Mouse (Mus musculus) layer of hippocampus, postnatal 25 days (tissue): ENCODE data around the gene 4930430F08Rik. TPM values are rescaled to one million over a fixed set of nuclear protein-coding genes. Genes with fewer than 3 reads are reported as not detected.

Experiments used
- DNase-seq, 2 experiments: peaks; one replicate each; pipeline ENCODE4 v3.0.0; 2022; ENCODE audit warnings: mixed read lengths in 2 of 2, low spot score in 1 of 2; ENCODE audit errors: extremely low spot score in 1 of 2
- total RNA-seq, 2 experiments: library from RNA; stranded (reverse); gene quantifications; 2 replicates each; pipeline ENCODE4 v1.2.3; 2021

4930430F08Rik gene
- total RNA-seq, 2 experiments from 2014 or later = 18.0 to 29.4 TPM

- DNase-seq = no peak
Measured at GRCm38 (mm10) chr10:100522330-100522729, 67.9 kb downstream of the 4930430F08Rik start.

Other genes with a start within 250 kb of the 4930430F08Rik start
- gene Gm4302, start 249.6 kb downstream of the 4930430F08Rik start, total RNA-seq = not detected
- gene Gm4303, start 244.5 kb downstream of the 4930430F08Rik start, total RNA-seq = not detected
- not detected for gene Gm4305, start 239.3 kb downstream of the 4930430F08Rik start, total RNA-seq
- gene Gm4307, start 229.1 kb downstream of the 4930430F08Rik start, total RNA-seq = not detected
- not detected for gene Gm4312, start 207.9 kb downstream of the 4930430F08Rik start, total RNA-seq
- gene Tmtc3, start 103.1 kb downstream of the 4930430F08Rik start, total RNA-seq = 10 to 100 TPM; 12.1 to 14.4 TPM
- 10 to 100 TPM; 11.4 to 13.1 TPM for gene Cep290, start 102.9 kb downstream of the 4930430F08Rik start, total RNA-seq
- gene 1700017N19Rik, start 61 bp upstream of the 4930430F08Rik start, total RNA-seq = not detected